Comparison of ENCODE assay signal across 8 mouse cellular contexts in genomic region chr4:98382716-98383424, GRCm38 (mm10). TPM values are rescaled to one million over a fixed set of nuclear protein-coding genes. Genes with fewer than 3 reads are reported as not detected.
DNase-seq lines count a peak whose midpoint lies in the region; ATAC-seq and TF ChIP-seq lines count a peak whose summit lies in the region.

TSS of gene Tm2d1 (minus strand) at chr4:98383306.

- peak within 1 kb of the TSS; percentile 97 for H3K9ac ChIP-seq in forebrain, embryonic 15.5 days (replicated peaks)
- peak within 1 kb of the TSS; percentile 97 for H3K9ac ChIP-seq in neural tube, embryonic 14.5 days (replicated peaks; ENCODE audit: low read depth, low read length)

- H3K9me3 ChIP-seq in G1E (replicated peaks), result peaks cover 10% of the 10 kb centered on the region; the same call in 1 of the 2 replicates
- no peaks in the 10 kb centered on the region for H3K9me3 ChIP-seq in forebrain, embryonic 15.5 days
- no peaks in the 10 kb centered on the region for H3K9me3 ChIP-seq in neural tube, embryonic 14.5 days (ENCODE audit: control insufficient read depth, low read length)

- no peaks in the 10 kb centered on the region for H3K27me3 ChIP-seq in G1E (ENCODE audit: insufficient read depth, low read length)
- no peaks in the 10 kb centered on the region for H3K27me3 ChIP-seq in forebrain, embryonic 15.5 days
- no peaks in the 10 kb centered on the region for H3K27me3 ChIP-seq in neural tube, embryonic 14.5 days (ENCODE audit: control insufficient read depth, insufficient read depth, low read length)
- no peaks in the 10 kb centered on the region for H3K27me3 ChIP-seq in testis, adult 2 months (ENCODE audit: control insufficient read depth, insufficient read depth, low read length)

- H3K4me2 ChIP-seq in forebrain, embryonic 15.5 days (replicated peaks), result peak within 1 kb of the TSS; percentile 49
- H3K4me2 ChIP-seq in neural tube, embryonic 14.5 days (ENCODE audit: low read depth, low read length), result peak within 1 kb of the TSS; percentile 55

- peak within 1 kb of the TSS; percentile 82 for H3K4me3 ChIP-seq in G1E (ENCODE audit: low read depth, low read length)
- peak within 1 kb of the TSS; percentile 97 for H3K4me3 ChIP-seq in forebrain, embryonic 15.5 days
- H3K4me3 ChIP-seq in neural tube, embryonic 14.5 days (ENCODE audit: low read depth, low read length), result peak within 1 kb of the TSS; percentile 86
- peak within 1 kb of the TSS; percentile 93 for H3K4me3 ChIP-seq in testis, adult 2 months (ENCODE audit: control insufficient read depth, low read depth, low read length)

- ATAC-seq in G1E (ENCODE audit: extremely low read depth, insufficient number of reproducible peaks, low FRiP score, poor library complexity, severe bottlenecking), result peak; percentile 86
- peak; percentile 98 for ATAC-seq in forebrain, embryonic 15.5 days (replicated peaks)
- peak; percentile 98 for ATAC-seq in neural tube, embryonic 14.5 days (ENCODE audit: low read depth)

- peak within 1 kb of the TSS; percentile 72 for H3K27ac ChIP-seq in forebrain, embryonic 15.5 days (replicated peaks)
- H3K27ac ChIP-seq in neural tube, embryonic 14.5 days (ENCODE audit: low read depth, low read length), result no peak within 1 kb of the TSS
- peak within 1 kb of the TSS; percentile 71 for H3K27ac ChIP-seq in testis, adult 2 months (ENCODE audit: control insufficient read depth, insufficient read depth, low read depth, low read length)

- no peaks in the 10 kb centered on the region for H3K4me1 ChIP-seq in G1E (ENCODE audit: insufficient read depth, low read depth, low read length)
- H3K4me1 ChIP-seq in forebrain, embryonic 15.5 days, result peaks cover 15% of the 10 kb centered on the region
- peaks cover 9% of the 10 kb centered on the region for H3K4me1 ChIP-seq in neural tube, embryonic 14.5 days (ENCODE audit: control insufficient read depth, insufficient read depth, low read length)
- no peaks in the 10 kb centered on the region for H3K4me1 ChIP-seq in testis, adult 2 months (ENCODE audit: control insufficient read depth, insufficient read depth, low read length)

- TF ChIP-seq POLR2A in testis, adult 2 months (IDR thresholded peaks at IDR 0.05; ENCODE audit: control insufficient read depth, low read depth, low read length), result peak; percentile 92

- H3K36me3 ChIP-seq in G1E (replicated peaks), result peaks cover 11% of the 10 kb centered on the region
- no peaks in the 10 kb centered on the region for H3K36me3 ChIP-seq in forebrain, embryonic 15.5 days
- no peaks in the 10 kb centered on the region for H3K36me3 ChIP-seq in neural tube, embryonic 14.5 days (ENCODE audit: control insufficient read depth, insufficient read depth, low read length)
- no peaks in the 10 kb centered on the region for H3K36me3 ChIP-seq in testis, adult 2 months (ENCODE audit: control insufficient read depth, insufficient read depth, low read length)

- intact Hi-C loops in heart, postnatal 14 days (cut with DNase I), result no loop called here

- DNase-seq in G1E (ENCODE audit: low spot score), result peak; percentile 55
- DNase-seq in cerebellum, adult 11-12 months, result peak; percentile 81
- DNase-seq in heart, postnatal 14 days, result peak; percentile 86 to 90
- DNase-seq in layer of hippocampus, adult 18-20 months (ENCODE audit: low spot score in 2 of 2), result peak; percentile 66 to 84
- peak; percentile 81 to 89 for DNase-seq in lung, adult 18-20 months

- TF ChIP-seq CTCF in G1E (IDR thresholded peaks at IDR 0.05; ENCODE audit: low read depth, low read length), result no peak
- no peak for TF ChIP-seq CTCF in testis, adult 2 months (IDR thresholded peaks at IDR 0.05; ENCODE audit: control insufficient read depth, insufficient read depth, insufficient replicate concordance, low read depth, low read length)

- under 1% methylated on average over 46 of the region's 46 CpGs for WGBS in forebrain, embryonic 15.5 days
- WGBS in neural tube, embryonic 14.5 days, result under 1% methylated on average over 46 of the region's 46 CpGs

RNA-seq across cellular contexts. Expression of gene Tm2d1, which starts in this region (rescaled TPM):
- total RNA-seq in G1E (2014; fragmentation: Nextera tagmentation), result 10.3 and 12.0 TPM in 2 replicates
- total RNA-seq in G1E (2017), result 9.8 and 11.4 TPM in 2 replicates
- polyA plus RNA-seq in G1E (2012), result 17.8 and 18.6 TPM in 2 replicates
- polyA plus RNA-seq in forebrain, embryonic 15.5 days (2015; fragmentation: Nextera tagmentation; extraction: Ambion mirVana), result 105 and 114 TPM in 2 replicates
- 10 to 100 TPM; 37.5 to 40.7 TPM for total RNA-seq in heart, postnatal 14 days (2021)
- total RNA-seq in layer of hippocampus, adult 18-20 months (2021), result 10 to 100 TPM; 40.0 to 41.4 TPM
- 133 and 147 TPM in 2 replicates for polyA plus RNA-seq in neural tube, embryonic 14.5 days (2014; fragmentation: Nextera tagmentation; extraction: Ambion mirVana)
- 8.0 and 11.0 TPM in 2 replicates for polyA plus RNA-seq in testis, adult 2 months (2012; rRNA removed)
